Mouse (Mus musculus): ENCODE measurements around the gene Ndrg3. TPM values are rescaled to one million over a fixed set of nuclear protein-coding genes. Genes with fewer than 3 reads are reported as not detected.
"Not testable (repeated sequence)": the region's sequence is repeated elsewhere in the genome, so short reads cannot be mapped to it uniquely, and the experiment has no call there.

The Ndrg3 gene
- polyA plus RNA-seq, 1 experiment, result 29.1 TPM

- no peaks in the 10 kb centered on the region for H3K79me2 ChIP-seq (ENCODE audit: control insufficient read depth, insufficient read depth)
- H3K27me3 ChIP-seq (ENCODE audit: control insufficient read depth, insufficient read depth, insufficient read length), result no peaks in the 10 kb centered on the region
- H3K79me3 ChIP-seq (ENCODE audit: low read depth), result no peaks in the 10 kb centered on the region
- H3ac ChIP-seq (ENCODE audit: control insufficient read depth, insufficient read length, low read depth), result no peak overlapping the region
- no peak for TF ChIP-seq USF1 (IDR thresholded peaks at IDR 0.05; ENCODE audit: low read depth)
- no peak for TF ChIP-seq MYOG (IDR thresholded peaks at IDR 0.05; ENCODE audit: control insufficient read depth, extremely low read depth, insufficient read length)
- TF ChIP-seq MAX (IDR thresholded peaks at IDR 0.05), result no peak
- TF ChIP-seq CEBPB (IDR thresholded peaks at IDR 0.05; ENCODE audit: low read depth), result no peak
- TF ChIP-seq MYOD1 (IDR thresholded peaks at IDR 0.05; ENCODE audit: control insufficient read depth, insufficient read length, low read depth), result no peak
- no peak overlapping the region for H3K4me3 ChIP-seq (ENCODE audit: insufficient read depth, poor library complexity, severe bottlenecking)
- H3K36me3 ChIP-seq (ENCODE audit: control insufficient read depth, insufficient read depth), result no peaks in the 10 kb centered on the region
These were observed 76.3 kb downstream of the Ndrg3 start for GRCm38 (mm10) chr2:156915559-156915958.

- H3K36me3 ChIP-seq (ENCODE audit: control insufficient read depth, insufficient read depth), result no peaks in the 10 kb centered on the region
- no peak overlapping the region for H3K4me3 ChIP-seq (ENCODE audit: insufficient read depth, poor library complexity, severe bottlenecking)
- TF ChIP-seq CTCF (IDR thresholded peaks at IDR 0.05; ENCODE audit: control insufficient read depth, insufficient read depth, insufficient read length) (no peak), MYOD1 (IDR thresholded peaks at IDR 0.05; ENCODE audit: control insufficient read depth, insufficient read length, low read depth) (no peak)
- no peak overlapping the region for H3ac ChIP-seq (ENCODE audit: control insufficient read depth, insufficient read length, low read depth)
- no peaks in the 10 kb centered on the region for H3K79me3 ChIP-seq (ENCODE audit: low read depth)
- H3K27me3 ChIP-seq (ENCODE audit: control insufficient read depth, insufficient read depth, insufficient read length), result no peaks in the 10 kb centered on the region
- no peaks in the 10 kb centered on the region for H3K79me2 ChIP-seq (ENCODE audit: control insufficient read depth, insufficient read depth)
These were observed 78.7 kb downstream of the Ndrg3 start for GRCm38 (mm10) chr2:156913191-156913590.

GRCm38 (mm10) chr2:156905931-156906330 lies 85.9 kb downstream of the Ndrg3 start:
- H3K79me3 ChIP-seq (ENCODE audit: low read depth); H3K36me3 ChIP-seq (ENCODE audit: control insufficient read depth, insufficient read depth); H3K4me3 ChIP-seq (ENCODE audit: insufficient read depth, poor library complexity, severe bottlenecking); H3K27me3 ChIP-seq (ENCODE audit: control insufficient read depth, insufficient read depth, insufficient read length); H3ac ChIP-seq (ENCODE audit: control insufficient read depth, insufficient read length, low read depth); H3K79me2 ChIP-seq (ENCODE audit: control insufficient read depth, insufficient read depth): not testable (repeated sequence)

GRCm38 (mm10) chr2:156904976-156905717 lies 86.7 kb downstream of the Ndrg3 start:
- no peak for TF ChIP-seq FOSL1 (IDR thresholded peaks at IDR 0.05; ENCODE audit: insufficient read depth, low read length, poor library complexity, severe bottlenecking)
- no peak for TF ChIP-seq MYOD1 (IDR thresholded peaks at IDR 0.05; ENCODE audit: control insufficient read depth, insufficient read length, low read depth)
- TF ChIP-seq CTCF (IDR thresholded peaks at IDR 0.05; ENCODE audit: control insufficient read depth, insufficient read depth, insufficient read length), result peak; percentile 3
- H3K27me3 ChIP-seq (ENCODE audit: control insufficient read depth, insufficient read depth, insufficient read length), result peaks cover 3% of the 10 kb centered on the region
- H3K36me3 ChIP-seq (ENCODE audit: control insufficient read depth, insufficient read depth), result no peaks in the 10 kb centered on the region
- H3K79me2 ChIP-seq (ENCODE audit: control insufficient read depth, insufficient read depth), result no peaks in the 10 kb centered on the region
- H3K4me3 ChIP-seq (ENCODE audit: insufficient read depth, poor library complexity, severe bottlenecking), result no peak overlapping the region
- no peaks in the 10 kb centered on the region for H3K79me3 ChIP-seq (ENCODE audit: low read depth)
- H3ac ChIP-seq (ENCODE audit: control insufficient read depth, insufficient read length, low read depth), result no peak overlapping the region

GRCm38 (mm10) chr2:156903367-156903766 lies 88.5 kb downstream of the Ndrg3 start:
- Histone ChIP-seq H3K79me2 (ENCODE audit: control insufficient read depth, insufficient read depth) (no peaks in the 10 kb centered on the region), H3K79me3 (ENCODE audit: low read depth) (no peaks in the 10 kb centered on the region), H3K4me3 (ENCODE audit: insufficient read depth, poor library complexity, severe bottlenecking) (no peak overlapping the region), H3K27me3 (ENCODE audit: control insufficient read depth, insufficient read depth, insufficient read length) (peaks cover 7% of the 10 kb centered on the region), H3ac (ENCODE audit: control insufficient read depth, insufficient read length, low read depth) (no peak overlapping the region), H3K36me3 (ENCODE audit: control insufficient read depth, insufficient read depth) (no peaks in the 10 kb centered on the region)
- TF ChIP-seq CEBPB (IDR thresholded peaks at IDR 0.05; ENCODE audit: low read depth) (no peak), USF1 (IDR thresholded peaks at IDR 0.05; ENCODE audit: low read depth) (no peak), MYOG (IDR thresholded peaks at IDR 0.05; ENCODE audit: control insufficient read depth, extremely low read depth, insufficient read length) (no peak), MYOD1 (IDR thresholded peaks at IDR 0.05; ENCODE audit: control insufficient read depth, insufficient read length, low read depth) (no peak), FOSL1 (IDR thresholded peaks at IDR 0.05; ENCODE audit: insufficient read depth, low read length, poor library complexity, severe bottlenecking) (no peak), MAX (IDR thresholded peaks at IDR 0.05) (no peak), CTCF (IDR thresholded peaks at IDR 0.05; ENCODE audit: control insufficient read depth, insufficient read depth, insufficient read length) (no peak)

- H3K4me3 ChIP-seq (ENCODE audit: insufficient read depth, poor library complexity, severe bottlenecking); H3K79me2 ChIP-seq (ENCODE audit: control insufficient read depth, insufficient read depth); H3K27me3 ChIP-seq (ENCODE audit: control insufficient read depth, insufficient read depth, insufficient read length); H3K79me3 ChIP-seq (ENCODE audit: low read depth); H3ac ChIP-seq (ENCODE audit: control insufficient read depth, insufficient read length, low read depth); H3K36me3 ChIP-seq (ENCODE audit: control insufficient read depth, insufficient read depth): not testable (repeated sequence)
These were observed 89.4 kb downstream of the Ndrg3 start for GRCm38 (mm10) chr2:156902411-156902810.

GRCm38 (mm10) chr2:156901883-156902282 lies 90.0 kb downstream of the Ndrg3 start:
- Histone ChIP-seq H3K79me3 (ENCODE audit: low read depth) (no peaks in the 10 kb centered on the region), H3K79me2 (ENCODE audit: control insufficient read depth, insufficient read depth) (no peaks in the 10 kb centered on the region), H3K27me3 (ENCODE audit: control insufficient read depth, insufficient read depth, insufficient read length) (peaks cover 7% of the 10 kb centered on the region), H3ac (ENCODE audit: control insufficient read depth, insufficient read length, low read depth) (no peak overlapping the region), H3K36me3 (ENCODE audit: control insufficient read depth, insufficient read depth) (no peaks in the 10 kb centered on the region), H3K4me3 (ENCODE audit: insufficient read depth, poor library complexity, severe bottlenecking) (no peak overlapping the region)
- no peak for TF ChIP-seq CTCF (IDR thresholded peaks at IDR 0.05; ENCODE audit: control insufficient read depth, insufficient read depth, insufficient read length)
